Mouse (Mus musculus): ENCODE data around the gene Mapk8. TPM values are rescaled to one million over a fixed set of nuclear protein-coding genes. Genes with fewer than 3 reads are reported as not detected.

Gene Mapk8
- polyA plus RNA-seq, 1 experiment from 2014 or later, result 24.5 TPM

GRCm38 (mm10) chr14:33346546-33346945 lies 100.4 kb downstream of the Mapk8 start:
- no peak overlapping the region for H3K4me3 ChIP-seq (ENCODE audit: low read length)

GRCm38 (mm10) chr14:33343131-33343725 lies 103.7 kb downstream of the Mapk8 start:
- 88% methylated on average over 14 of the region's 14 CpGs for WGBS
- no peaks in the 10 kb centered on the region for H3K4me1 ChIP-seq (ENCODE audit: control insufficient read depth, insufficient read depth, low read length)

More at GRCm38 (mm10) chr14:33346546-33346945, 100.4 kb downstream of the Mapk8 start:
- H3K4me2 ChIP-seq (replicated peaks; ENCODE audit: low read depth, low read length), result no peak overlapping the region
- ATAC-seq (ENCODE audit: low FRiP score, low TSS enrichment), result no peak
- H3K36me3 ChIP-seq (ENCODE audit: control insufficient read depth, insufficient read depth, low read length), result no peaks in the 10 kb centered on the region
- H3K9ac ChIP-seq (ENCODE audit: low read depth, low read length), result no peak overlapping the region
- H3K27me3 ChIP-seq (ENCODE audit: control insufficient read depth, insufficient read depth, low read length), result peaks cover 24% of the 10 kb centered on the region
- no peaks in the 10 kb centered on the region for H3K9me3 ChIP-seq (ENCODE audit: control insufficient read depth, low read length)
- WGBS, result 70% methylated on average over 6 of the region's 6 CpGs
- H3K4me1 ChIP-seq (ENCODE audit: control insufficient read depth, insufficient read depth, low read length), result no peaks in the 10 kb centered on the region
- no peak overlapping the region for H3K27ac ChIP-seq (ENCODE audit: low read depth, low read length)

GRCm38 (mm10) chr14:33338684-33339083 lies 108.3 kb downstream of the Mapk8 start:
- ATAC-seq (ENCODE audit: low FRiP score, low TSS enrichment), result no peak
- Histone ChIP-seq H3K36me3 (ENCODE audit: control insufficient read depth, insufficient read depth, low read length) (no peaks in the 10 kb centered on the region), H3K9me3 (ENCODE audit: control insufficient read depth, low read length) (0 out of 2 replicates have a peak, but pooled peaks cover 2% of the 10 kb centered on the region), H3K4me2 (replicated peaks; ENCODE audit: low read depth, low read length) (no peak overlapping the region), H3K27ac (ENCODE audit: low read depth, low read length) (no peak overlapping the region), H3K27me3 (ENCODE audit: control insufficient read depth, insufficient read depth, low read length) (no peaks in the 10 kb centered on the region), H3K4me3 (ENCODE audit: low read length) (no peak overlapping the region), H3K9ac (ENCODE audit: low read depth, low read length) (no peak overlapping the region), H3K4me1 (ENCODE audit: control insufficient read depth, insufficient read depth, low read length) (no peaks in the 10 kb centered on the region)
- 69% methylated on average over 5 of the region's 5 CpGs for WGBS

More at GRCm38 (mm10) chr14:33343131-33343725, 103.7 kb downstream of the Mapk8 start:
- Histone ChIP-seq H3K27me3 (ENCODE audit: control insufficient read depth, insufficient read depth, low read length) (no peaks in the 10 kb centered on the region), H3K9me3 (ENCODE audit: control insufficient read depth, low read length) (no peaks in the 10 kb centered on the region), H3K36me3 (ENCODE audit: control insufficient read depth, insufficient read depth, low read length) (no peaks in the 10 kb centered on the region), H3K4me2 (replicated peaks; ENCODE audit: low read depth, low read length) (no peak overlapping the region), H3K27ac (ENCODE audit: low read depth, low read length) (no peak overlapping the region), H3K4me3 (ENCODE audit: low read length) (no peak overlapping the region), H3K9ac (ENCODE audit: low read depth, low read length) (no peak overlapping the region)
- no peak for ATAC-seq (ENCODE audit: low FRiP score, low TSS enrichment)

- no peak overlapping the region for H3K27ac ChIP-seq (ENCODE audit: low read depth, low read length)
- no peak overlapping the region for H3K9ac ChIP-seq (ENCODE audit: low read depth, low read length)
- no peak for ATAC-seq (ENCODE audit: low FRiP score, low TSS enrichment)
- no peaks in the 10 kb centered on the region for H3K4me1 ChIP-seq (ENCODE audit: control insufficient read depth, insufficient read depth, low read length)
- 0 out of 2 replicates have a peak, but pooled peaks cover 2% of the 10 kb centered on the region for H3K9me3 ChIP-seq (ENCODE audit: control insufficient read depth, low read length)
- no peaks in the 10 kb centered on the region for H3K36me3 ChIP-seq (ENCODE audit: control insufficient read depth, insufficient read depth, low read length)
- no peak overlapping the region for H3K4me3 ChIP-seq (ENCODE audit: low read length)
- no peak overlapping the region for H3K4me2 ChIP-seq (replicated peaks; ENCODE audit: low read depth, low read length)
- H3K27me3 ChIP-seq (ENCODE audit: control insufficient read depth, insufficient read depth, low read length), result no peaks in the 10 kb centered on the region
- 64% methylated on average over 6 of the region's 6 CpGs for WGBS
These were observed 111.2 kb downstream of the Mapk8 start for GRCm38 (mm10) chr14:33335733-33336132.

DNA sequence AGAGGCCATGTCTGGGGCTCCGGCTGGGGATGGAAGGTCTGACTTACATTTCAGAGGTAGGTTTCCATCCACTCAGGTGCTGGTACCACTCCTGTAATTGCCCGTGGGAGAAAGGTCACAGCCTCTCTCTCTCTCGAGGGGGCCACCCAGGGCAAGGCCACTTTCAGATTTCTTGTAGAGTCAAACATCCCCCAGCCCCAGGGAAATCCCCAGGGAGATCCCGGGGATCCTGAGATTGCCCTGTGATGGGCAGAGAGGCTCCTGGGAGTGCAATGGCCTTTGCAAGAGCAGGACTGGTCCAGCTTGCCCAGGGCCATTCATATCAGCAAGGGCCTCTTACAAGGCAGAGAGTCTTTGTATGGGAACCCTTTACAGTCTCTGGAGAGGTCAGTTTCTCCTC lies 112.6 kb downstream of the Mapk8 start:
- H3K4me1 ChIP-seq (ENCODE audit: control insufficient read depth, insufficient read depth, low read length), result no peaks in the 10 kb centered on the region
- 0 out of 2 replicates have a peak, but pooled peaks cover 2% of the 10 kb centered on the region for H3K9me3 ChIP-seq (ENCODE audit: control insufficient read depth, low read length)
- 75% methylated on average over 4 of the region's 4 CpGs for WGBS
- no peak overlapping the region for H3K4me2 ChIP-seq (replicated peaks; ENCODE audit: low read depth, low read length)
- H3K4me3 ChIP-seq (ENCODE audit: low read length), result no peak overlapping the region
- H3K9ac ChIP-seq (ENCODE audit: low read depth, low read length), result no peak overlapping the region
- ATAC-seq (ENCODE audit: low FRiP score, low TSS enrichment), result no peak
- no peak overlapping the region for H3K27ac ChIP-seq (ENCODE audit: low read depth, low read length)
- no peaks in the 10 kb centered on the region for H3K36me3 ChIP-seq (ENCODE audit: control insufficient read depth, insufficient read depth, low read length)
- no peaks in the 10 kb centered on the region for H3K27me3 ChIP-seq (ENCODE audit: control insufficient read depth, insufficient read depth, low read length)

GRCm38 (mm10) chr14:33333833-33334232 lies 113.1 kb downstream of the Mapk8 start:
- H3K9ac ChIP-seq (ENCODE audit: low read depth, low read length), result no peak overlapping the region
- H3K9me3 ChIP-seq (ENCODE audit: control insufficient read depth, low read length), result 0 out of 2 replicates have a peak, but pooled peaks cover 2% of the 10 kb centered on the region
- H3K4me3 ChIP-seq (ENCODE audit: low read length), result no peak overlapping the region
- no peaks in the 10 kb centered on the region for H3K4me1 ChIP-seq (ENCODE audit: control insufficient read depth, insufficient read depth, low read length)
- H3K27ac ChIP-seq (ENCODE audit: low read depth, low read length), result no peak overlapping the region
- H3K36me3 ChIP-seq (ENCODE audit: control insufficient read depth, insufficient read depth, low read length), result no peaks in the 10 kb centered on the region
- no peaks in the 10 kb centered on the region for H3K27me3 ChIP-seq (ENCODE audit: control insufficient read depth, insufficient read depth, low read length)
- 80% methylated on average over 4 of the region's 4 CpGs for WGBS
- ATAC-seq (ENCODE audit: low FRiP score, low TSS enrichment), result no peak
- H3K4me2 ChIP-seq (replicated peaks; ENCODE audit: low read depth, low read length), result no peak overlapping the region

- Histone ChIP-seq H3K4me2 (replicated peaks; ENCODE audit: low read depth, low read length) (no peak overlapping the region), H3K9ac (ENCODE audit: low read depth, low read length) (no peak overlapping the region), H3K36me3 (ENCODE audit: control insufficient read depth, insufficient read depth, low read length) (no peaks in the 10 kb centered on the region), H3K9me3 (ENCODE audit: control insufficient read depth, low read length) (0 out of 2 replicates have a peak, but pooled peaks cover 2% of the 10 kb centered on the region), H3K4me1 (ENCODE audit: control insufficient read depth, insufficient read depth, low read length) (no peaks in the 10 kb centered on the region), H3K27me3 (ENCODE audit: control insufficient read depth, insufficient read depth, low read length) (no peaks in the 10 kb centered on the region), H3K27ac (ENCODE audit: low read depth, low read length) (no peak overlapping the region), H3K4me3 (ENCODE audit: low read length) (no peak overlapping the region)
- 62% methylated on average over 4 of the region's 4 CpGs for WGBS
- no peak for ATAC-seq (ENCODE audit: low FRiP score, low TSS enrichment)
These were observed 115.3 kb downstream of the Mapk8 start for GRCm38 (mm10) chr14:33331627-33332026.

DNA sequence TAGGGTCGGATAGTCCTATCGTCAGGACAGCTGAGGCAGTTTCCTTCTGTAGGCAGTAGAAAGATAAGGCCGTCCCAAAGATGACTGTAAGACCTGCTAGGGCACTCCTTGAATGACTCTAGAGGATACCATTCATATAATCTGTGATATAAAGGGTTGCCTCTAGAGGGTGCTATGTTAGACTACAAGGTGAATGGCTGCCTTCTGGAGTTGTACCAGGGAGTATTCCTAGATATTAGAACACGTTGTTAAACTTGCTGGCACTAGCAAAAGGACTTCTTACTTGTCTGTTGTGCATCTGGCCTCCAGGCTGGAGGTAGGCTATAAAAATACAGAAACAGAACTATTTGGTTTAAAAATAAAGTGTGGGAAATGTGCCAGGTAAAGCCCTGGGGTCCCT lies 116.0 kb downstream of the Mapk8 start:
- Histone ChIP-seq H3K4me1 (ENCODE audit: control insufficient read depth, insufficient read depth, low read length) (no peaks in the 10 kb centered on the region), H3K9ac (ENCODE audit: low read depth, low read length) (no peak overlapping the region), H3K4me3 (ENCODE audit: low read length) (no peak overlapping the region), H3K9me3 (ENCODE audit: control insufficient read depth, low read length) (0 out of 2 replicates have a peak, but pooled peaks cover 2% of the 10 kb centered on the region), H3K4me2 (replicated peaks; ENCODE audit: low read depth, low read length) (no peak overlapping the region), H3K27ac (ENCODE audit: low read depth, low read length) (no peak overlapping the region), H3K27me3 (ENCODE audit: control insufficient read depth, insufficient read depth, low read length) (no peaks in the 10 kb centered on the region), H3K36me3 (ENCODE audit: control insufficient read depth, insufficient read depth, low read length) (no peaks in the 10 kb centered on the region)
- no peak for ATAC-seq (ENCODE audit: low FRiP score, low TSS enrichment)
- WGBS, result 62% methylated on average over 4 of the region's 4 CpGs

- no peak overlapping the region for H3K4me2 ChIP-seq (replicated peaks; ENCODE audit: low read depth, low read length)
- H3K4me3 ChIP-seq (ENCODE audit: low read length), result no peak overlapping the region
- no peak overlapping the region for H3K27ac ChIP-seq (ENCODE audit: low read depth, low read length)
- no peaks in the 10 kb centered on the region for H3K36me3 ChIP-seq (ENCODE audit: control insufficient read depth, insufficient read depth, low read length)
- no peak overlapping the region for H3K9ac ChIP-seq (ENCODE audit: low read depth, low read length)
- H3K4me1 ChIP-seq (ENCODE audit: control insufficient read depth, insufficient read depth, low read length), result no peaks in the 10 kb centered on the region
- no peak for ATAC-seq (ENCODE audit: low FRiP score, low TSS enrichment)
- H3K9me3 ChIP-seq (ENCODE audit: control insufficient read depth, low read length), result 0 out of 2 replicates have a peak, but pooled peaks cover 2% of the 10 kb centered on the region
- no peaks in the 10 kb centered on the region for H3K27me3 ChIP-seq (ENCODE audit: control insufficient read depth, insufficient read depth, low read length)
- WGBS, result 94% methylated on average over 5 of the region's 5 CpGs
These were observed 117.6 kb downstream of the Mapk8 start for GRCm38 (mm10) chr14:33329297-33329805.

All from kidney, embryonic 14.5 days (tissue).